Mouse (Mus musculus): Measurements from ENCODE around the gene Cyp4f18. TPM values are rescaled to one million over a fixed set of nuclear protein-coding genes. Genes with fewer than 3 reads are reported as not detected.
A peak's percentile ranks its signal among the peaks of the same experiment; 100 is the strongest.
"Not testable (repeated sequence)": the region's sequence is repeated elsewhere in the genome, so short reads cannot be mapped to it uniquely, and the experiment has no call there.

The Cyp4f18 gene
- total RNA-seq (2021) = under 1 TPM; 0.19 to 0.75 TPM
- long read RNA-seq, experiment 1, partial matches to known transcripts = 0 of 2 reads
- long read RNA-seq, experiment 1, other reads (novel, unspliced or antisense) = 1 of 2 reads
- long read RNA-seq, experiment 2, partial matches to known transcripts = 0 of 1 reads
- long read RNA-seq, experiment 2, other reads (novel, unspliced or antisense) = 0 of 1 reads

DNA sequence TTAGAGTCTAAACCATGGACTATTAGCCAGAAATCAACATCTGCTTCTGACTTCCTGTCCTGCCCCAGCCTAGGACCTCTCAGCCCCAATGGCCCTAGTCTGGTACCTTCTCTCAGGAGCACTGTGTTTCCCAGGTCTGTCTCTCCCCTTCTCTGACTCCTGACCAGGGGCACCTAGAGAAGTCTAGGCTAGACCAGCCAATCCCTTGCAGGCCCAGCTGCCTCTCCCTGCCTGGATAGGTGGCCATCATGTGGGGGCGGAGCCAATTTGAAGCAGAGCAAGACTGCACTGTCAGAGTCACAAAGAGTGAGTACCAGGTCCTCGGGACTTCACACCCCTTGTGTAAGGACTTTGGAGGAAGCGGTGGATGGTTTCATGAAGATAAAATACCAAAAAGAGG, at the start of gene Cyp4f18:
Gene Cyp4f18 (minus strand): TSS at position 154 of the 400 bp plus-strand sequence.
- DNase-seq = no peak

DNA sequence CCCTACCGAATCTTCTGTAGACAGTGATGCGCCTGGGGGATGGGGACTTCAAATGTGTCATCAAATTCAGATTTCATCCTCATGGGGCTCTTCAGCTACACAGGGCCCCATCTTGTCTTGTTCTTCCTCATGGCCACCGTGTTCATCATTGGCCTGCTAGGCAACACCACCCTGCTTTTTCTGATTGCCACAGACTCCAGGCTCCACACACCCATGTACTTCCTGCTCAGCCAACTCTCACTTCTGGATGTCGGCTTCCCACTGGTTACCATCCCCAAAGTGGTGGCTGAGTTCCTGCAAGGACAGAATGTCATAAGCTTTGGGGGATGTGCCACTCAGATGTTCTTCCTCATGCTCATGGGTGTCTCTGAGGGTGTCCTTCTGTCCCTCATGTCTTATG, 48.2 kb upstream of the Cyp4f18 start:
- DNase-seq = not testable (repeated sequence)

DNA sequence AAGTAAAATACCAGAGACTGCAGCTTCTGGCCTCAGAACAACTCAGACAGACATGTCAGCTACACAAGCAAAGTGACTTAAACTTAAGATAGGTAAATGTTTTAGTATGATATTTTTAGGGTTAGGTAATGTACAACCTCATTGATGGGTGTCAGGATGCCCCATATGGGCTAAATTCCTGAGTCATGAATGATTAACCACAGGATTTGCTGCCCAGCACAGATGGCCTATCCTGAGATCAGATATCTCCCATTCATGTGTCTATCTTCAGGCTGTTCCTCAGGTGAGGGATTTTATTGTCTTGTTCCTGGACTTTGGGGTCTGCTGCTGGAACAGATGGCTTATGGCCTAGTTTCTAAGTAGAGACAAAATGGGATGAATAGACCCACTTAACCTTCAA, 45.2 kb upstream of the Cyp4f18 start:
- not testable (repeated sequence) for DNase-seq

DNA sequence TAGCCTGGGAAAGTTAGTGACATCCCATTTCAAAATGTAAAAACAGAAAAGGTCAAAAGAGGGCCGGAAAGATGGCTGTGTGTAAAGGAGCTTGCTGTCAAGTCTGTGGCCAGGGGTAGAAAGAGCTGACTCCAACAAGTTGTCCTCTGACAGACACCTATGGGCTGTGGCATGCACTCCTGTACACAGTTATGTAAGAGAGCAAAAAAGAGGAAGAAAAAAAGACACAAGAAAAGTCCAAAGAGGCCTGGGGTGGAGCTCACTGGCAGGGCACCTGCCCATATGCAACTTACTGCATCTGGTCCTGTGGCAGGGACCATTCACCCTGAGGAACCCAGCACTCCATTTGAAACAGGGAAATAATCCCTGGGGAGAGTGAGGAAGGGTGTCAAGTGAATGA, 33.1 kb upstream of the Cyp4f18 start:
- no peak for DNase-seq

DNA sequence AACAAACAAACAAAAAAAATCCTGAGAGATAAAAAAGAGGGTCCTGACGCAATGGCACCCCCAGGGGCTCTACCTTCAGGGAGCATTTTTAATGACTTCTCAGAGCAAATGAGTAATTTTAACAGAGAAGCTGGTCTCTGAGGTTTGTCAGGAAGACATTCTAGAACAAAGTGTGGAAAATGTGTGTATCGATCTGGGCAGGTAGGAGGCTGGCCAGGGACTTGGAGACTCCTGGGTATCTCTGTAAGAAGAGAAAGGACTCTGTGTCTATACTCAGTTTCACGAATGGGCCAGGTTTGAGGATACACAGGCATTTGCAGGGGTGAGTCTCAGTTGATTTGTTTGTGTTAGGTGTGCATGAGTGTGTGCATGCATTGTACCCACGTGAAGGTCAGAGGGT, 31.5 kb upstream of the Cyp4f18 start, which contains the start of gene Olfr372:
Gene Olfr372 (plus strand): TSS at position 301 of the 400 bp plus-strand sequence.
- not testable (repeated sequence) for DNase-seq

DNA sequence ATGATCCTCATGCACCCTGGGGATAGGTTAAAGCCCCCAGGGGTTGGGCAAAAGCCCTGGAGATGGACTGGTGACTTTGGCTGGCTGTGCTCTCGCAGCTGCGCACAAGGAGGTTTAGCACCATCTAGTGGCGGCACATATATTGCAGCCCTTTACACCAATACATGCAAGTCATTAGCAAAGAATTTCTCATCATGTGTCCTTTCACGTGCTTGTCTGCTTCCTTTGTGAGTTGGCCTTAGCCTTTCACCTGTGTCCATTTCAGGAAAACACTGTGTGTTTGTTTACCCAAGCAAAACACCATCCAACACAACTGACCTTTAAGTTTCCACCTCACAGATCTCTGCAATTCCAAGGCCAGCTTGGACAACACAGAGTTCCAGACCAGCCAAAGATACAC, 23.5 kb upstream of the Cyp4f18 start:
- DNase-seq = peak; percentile 56

DNA sequence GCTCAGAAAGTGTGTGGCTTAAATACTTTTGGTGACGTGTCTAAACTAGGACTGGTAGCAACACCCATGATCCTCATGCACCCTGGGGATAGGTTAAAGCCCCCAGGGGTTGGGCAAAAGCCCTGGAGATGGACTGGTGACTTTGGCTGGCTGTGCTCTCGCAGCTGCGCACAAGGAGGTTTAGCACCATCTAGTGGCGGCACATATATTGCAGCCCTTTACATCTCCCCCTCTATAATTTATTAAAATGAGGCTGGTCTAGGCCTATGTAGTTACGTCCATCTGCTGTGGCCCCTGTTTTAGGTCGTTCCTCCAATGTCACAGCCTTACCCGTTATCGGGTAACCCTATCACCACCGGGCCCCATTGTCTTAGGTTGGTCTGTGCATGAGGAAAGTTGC, 15.5 kb upstream of the Cyp4f18 start:
- not testable (repeated sequence) for DNase-seq

DNA sequence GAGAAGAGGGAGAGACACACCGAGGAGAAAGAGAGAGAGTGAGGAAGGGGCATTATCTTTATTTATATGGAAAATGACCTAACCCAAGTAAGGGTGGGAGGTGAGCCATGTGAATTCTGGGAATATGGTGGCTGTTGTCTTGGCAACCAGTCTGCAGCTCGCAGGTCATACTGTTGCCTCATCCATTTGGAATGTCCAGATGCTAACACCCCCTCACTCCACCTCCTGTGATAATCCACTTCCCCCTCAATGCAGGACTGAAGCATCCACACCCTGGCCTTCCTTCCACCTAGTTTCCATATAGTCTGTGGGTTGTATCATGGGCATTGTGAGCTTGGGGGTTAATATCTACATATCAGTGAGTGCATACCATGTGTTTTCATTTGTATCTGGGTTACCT, 10.4 kb upstream of the Cyp4f18 start:
- DNase-seq = no peak

DNA sequence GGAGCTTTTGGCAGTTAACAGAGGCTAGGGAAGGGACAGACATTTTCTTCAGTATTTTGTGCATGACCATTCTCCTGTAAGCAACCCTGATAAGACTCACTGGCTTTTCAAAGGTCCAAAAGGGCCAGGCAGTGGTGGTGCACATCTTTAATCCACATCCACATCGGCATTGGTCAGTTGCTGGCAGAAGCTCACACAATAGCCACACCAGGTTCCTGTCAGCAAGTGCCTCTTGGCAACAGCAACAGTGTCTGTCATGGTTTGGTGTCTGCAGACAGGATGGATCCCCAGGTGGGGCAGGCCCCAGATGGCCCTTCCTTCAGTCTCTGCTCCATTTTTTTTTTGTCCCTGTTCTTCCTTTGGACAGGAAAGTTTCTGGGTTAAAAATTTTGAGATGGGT, 9.6 kb upstream of the Cyp4f18 start:
- not testable (repeated sequence) for DNase-seq

DNA sequence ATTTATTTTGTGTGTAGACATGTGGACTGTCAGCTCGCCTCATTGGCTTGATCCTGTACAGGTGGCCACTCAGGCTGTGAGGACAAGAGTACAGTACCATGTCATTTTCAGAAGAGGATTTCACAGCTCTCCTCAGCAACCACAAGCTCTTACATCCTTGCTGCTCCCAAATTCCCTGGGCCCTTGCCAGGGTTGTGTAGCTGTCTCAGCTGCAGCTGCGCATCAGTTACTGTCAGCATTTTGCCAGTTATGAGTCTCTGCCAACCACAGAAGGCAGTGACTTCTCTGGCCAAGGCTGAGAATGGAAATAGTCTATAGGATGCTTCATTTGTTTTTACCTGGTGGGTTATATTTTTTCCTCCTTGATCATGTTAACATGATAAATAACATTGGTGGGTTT, 8.7 kb upstream of the Cyp4f18 start:
- DNase-seq = peak; percentile 39

DNA sequence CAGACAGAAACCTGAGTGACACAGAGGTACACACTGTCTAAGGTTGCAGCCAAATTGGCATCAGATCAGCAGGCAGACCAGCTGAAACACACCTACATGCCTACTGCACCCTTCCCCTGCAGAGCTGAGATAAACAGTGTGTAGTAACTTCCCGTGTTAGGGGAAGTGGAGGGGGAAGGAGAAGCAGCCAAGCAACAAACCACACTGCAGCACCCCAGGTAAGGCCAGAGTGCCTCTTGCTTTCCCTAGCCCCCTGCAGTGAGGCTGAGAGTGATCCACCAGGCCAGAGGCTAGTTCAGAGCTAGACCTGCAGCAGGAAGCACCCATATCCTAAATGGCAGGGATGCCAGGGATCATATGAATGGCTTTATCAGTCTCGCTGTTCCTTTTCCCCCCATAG, 7.9 kb upstream of the Cyp4f18 start:
- DNase-seq = not testable (repeated sequence)

DNA sequence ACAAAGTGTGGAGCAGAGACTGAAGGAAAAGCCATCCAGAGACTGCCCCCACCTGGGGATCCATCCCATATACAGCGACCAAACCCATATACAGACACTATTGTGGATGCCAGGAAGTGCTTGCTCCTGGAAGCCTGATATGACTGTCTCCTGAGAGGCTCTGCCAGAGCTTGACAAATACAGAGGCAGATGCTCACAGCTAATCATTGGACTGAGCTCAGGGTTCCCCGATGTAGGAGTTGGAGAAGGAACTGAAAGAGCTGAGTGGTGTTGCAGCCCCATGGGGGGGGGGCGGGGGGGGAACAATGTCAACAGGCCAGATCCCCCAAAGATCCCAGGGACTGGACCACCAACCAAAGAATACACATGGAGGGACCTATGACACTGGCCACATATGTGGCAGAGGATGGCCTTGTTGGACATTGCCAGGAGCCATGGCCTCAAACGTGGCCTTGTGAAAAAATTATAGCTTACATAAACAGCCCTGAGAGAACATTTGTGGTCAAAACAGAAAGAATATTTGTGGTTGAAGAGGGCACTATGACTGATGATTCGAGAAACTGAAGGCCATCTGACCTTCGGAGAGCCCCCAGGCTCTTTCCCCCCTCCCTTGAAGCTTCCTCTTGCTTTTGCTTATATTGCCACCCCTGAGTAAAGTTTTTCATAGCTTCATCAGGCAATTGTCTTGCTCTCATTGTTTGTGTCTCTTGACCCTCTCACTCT, 4.2 kb upstream of the Cyp4f18 start:
- DNase-seq = not testable (repeated sequence)

DNA sequence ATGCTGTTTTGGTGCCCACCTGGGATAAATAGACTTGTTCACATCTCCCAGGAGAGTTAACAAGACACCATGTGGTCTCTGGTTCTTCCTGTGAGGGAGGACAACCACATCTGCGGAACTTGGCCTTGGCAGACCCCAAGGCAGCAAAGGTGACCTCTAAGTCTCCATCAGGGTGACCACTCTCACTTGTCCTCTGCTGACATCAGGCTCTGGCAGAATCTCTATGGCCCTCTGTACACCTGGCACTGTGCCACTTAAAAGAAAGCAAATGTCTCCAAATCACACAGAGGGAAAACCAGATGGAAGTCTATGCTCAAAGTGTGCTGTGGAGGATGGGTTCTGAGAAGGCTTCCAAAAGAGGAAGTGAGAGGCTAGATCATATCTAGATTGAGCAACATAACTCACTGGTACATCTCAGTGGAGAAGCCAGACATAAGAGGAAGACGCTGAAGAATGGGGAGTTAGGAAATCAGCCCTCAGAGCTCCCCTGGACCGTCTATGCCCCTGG, 1.2 kb downstream of the Cyp4f18 start:
- no peak for DNase-seq

DNA sequence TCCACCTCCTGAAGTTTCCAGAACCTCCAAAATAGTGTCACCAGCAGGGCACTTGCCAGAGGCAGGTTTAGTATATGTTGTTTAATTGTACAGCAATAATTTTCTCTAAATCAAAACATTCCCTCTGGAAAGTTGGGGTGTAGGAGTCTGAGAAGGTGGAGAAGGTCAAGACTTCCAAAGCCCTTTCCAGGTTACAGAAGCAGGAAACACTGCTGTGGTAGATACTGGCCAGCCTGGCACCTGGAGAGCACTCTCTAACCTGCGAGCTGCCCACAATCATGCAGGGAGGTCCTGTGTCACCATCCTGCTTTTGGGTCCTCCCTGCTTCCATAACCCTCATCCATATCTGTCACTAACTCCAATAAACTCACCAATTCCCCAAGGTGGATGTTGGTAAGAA, 2.7 kb downstream of the Cyp4f18 start:
- no peak for DNase-seq

DNA sequence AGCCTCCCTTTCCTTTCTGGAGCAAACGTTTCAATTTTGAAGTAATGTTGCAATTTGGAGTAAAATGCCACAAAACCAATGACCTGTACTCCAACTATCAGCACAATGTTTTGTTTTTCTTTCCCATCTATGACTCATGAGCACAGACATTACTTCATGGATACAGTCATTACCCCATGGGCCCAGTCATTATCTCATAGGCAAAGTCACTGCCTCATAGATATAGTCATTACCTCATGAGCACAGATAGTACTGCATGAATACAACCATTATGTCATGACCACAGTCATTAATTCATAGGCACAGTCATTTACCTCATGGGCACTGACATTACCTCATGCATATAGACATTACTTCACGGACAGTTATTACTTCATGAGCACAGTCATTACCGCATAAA, 3.5 kb downstream of the Cyp4f18 start:
- DNase-seq = no peak

DNA sequence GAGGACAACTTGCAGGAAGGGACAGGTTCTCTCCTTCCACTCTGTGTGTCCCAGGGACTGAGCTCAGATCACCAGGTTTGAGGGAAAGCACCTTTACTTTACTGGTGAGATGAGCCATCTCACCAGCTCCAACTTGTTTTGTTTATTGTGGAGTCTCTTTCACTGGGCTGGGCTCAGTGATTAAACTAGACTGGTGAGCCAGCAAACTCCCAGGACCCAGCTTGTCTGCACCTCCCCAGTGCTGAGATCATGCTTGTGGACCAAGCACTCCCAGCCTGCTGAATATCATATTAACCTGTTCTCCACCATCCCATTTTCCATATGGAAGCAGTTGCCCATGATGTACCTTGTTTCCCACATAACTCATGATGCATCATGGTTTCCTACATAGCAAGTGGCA, 6.5 kb downstream of the Cyp4f18 start:
- DNase-seq = no peak

DNA sequence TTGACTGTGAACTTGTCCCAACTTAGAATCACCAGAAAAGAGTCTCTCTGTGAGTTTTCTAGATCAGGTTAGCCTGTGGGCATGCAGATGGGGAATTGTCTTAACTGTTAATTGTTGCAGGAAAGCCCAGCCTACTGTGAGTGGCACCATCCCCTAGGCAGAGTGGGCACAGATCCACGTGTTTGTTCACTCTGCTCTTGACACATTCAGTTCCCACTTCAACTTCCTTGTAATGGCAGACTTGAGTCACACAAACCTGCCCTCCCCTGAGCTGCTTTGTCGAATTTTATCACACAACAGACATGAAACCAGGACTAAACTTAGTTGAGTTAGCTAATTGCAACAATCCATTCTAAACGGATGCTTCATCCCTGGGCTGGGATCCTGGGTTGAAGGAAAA, 9.2 kb downstream of the Cyp4f18 start:
- no peak for DNase-seq

DNA sequence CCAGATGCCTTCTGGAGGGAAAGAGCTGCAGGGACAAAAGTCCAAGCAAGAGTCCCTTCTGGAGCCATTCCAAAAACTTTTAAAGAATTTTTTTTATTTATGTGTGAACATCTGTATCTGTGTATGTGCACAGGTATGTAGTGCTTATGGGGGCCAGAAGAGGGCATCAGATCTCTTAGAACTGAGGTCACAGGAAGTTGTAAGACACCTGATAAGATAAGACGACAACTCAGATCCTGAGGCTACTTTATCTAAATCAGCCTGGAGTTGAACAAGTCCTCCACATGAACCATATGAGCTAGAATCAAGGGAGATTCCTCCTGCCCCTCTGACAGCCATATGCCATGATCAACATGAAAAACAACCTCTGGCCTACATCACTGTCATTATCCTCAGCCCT, 10.0 kb downstream of the Cyp4f18 start:
- DNase-seq = no peak

DNA sequence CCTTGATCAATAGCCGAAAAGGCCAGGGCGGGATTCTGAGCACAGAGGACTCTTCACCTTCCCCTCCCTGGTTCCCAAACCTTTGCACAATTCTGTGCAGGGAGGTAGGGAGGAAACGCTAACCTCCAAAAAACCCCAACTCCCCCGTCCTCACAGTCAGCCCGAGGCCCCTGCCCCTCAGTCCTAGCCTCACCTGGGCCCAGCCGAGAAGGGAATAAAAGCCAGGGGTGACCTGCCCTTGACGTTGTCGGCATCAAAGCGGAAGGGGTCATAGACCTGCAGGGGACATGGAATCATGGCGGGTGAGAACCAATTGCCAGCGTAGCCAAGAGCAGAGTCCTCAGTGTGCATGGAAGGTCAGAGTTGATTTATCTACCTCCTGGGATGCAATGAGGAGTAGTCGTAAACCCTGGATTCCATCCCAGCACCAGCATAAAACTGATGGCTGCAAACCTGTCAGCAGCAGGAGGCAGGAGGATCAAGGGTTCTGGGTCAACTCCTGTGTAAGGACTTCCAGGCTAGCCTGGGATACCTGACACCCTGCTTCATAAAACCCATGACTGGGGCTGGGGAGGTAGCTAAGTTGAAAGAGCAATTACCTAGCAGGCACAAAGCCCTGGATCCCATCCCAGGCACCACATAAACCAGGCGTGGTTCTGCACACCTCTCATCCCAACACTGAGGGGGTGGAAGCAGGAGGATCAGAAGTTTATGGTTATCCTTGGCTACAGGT, 20.4 kb downstream of the Cyp4f18 start:
- no peak for DNase-seq

DNA sequence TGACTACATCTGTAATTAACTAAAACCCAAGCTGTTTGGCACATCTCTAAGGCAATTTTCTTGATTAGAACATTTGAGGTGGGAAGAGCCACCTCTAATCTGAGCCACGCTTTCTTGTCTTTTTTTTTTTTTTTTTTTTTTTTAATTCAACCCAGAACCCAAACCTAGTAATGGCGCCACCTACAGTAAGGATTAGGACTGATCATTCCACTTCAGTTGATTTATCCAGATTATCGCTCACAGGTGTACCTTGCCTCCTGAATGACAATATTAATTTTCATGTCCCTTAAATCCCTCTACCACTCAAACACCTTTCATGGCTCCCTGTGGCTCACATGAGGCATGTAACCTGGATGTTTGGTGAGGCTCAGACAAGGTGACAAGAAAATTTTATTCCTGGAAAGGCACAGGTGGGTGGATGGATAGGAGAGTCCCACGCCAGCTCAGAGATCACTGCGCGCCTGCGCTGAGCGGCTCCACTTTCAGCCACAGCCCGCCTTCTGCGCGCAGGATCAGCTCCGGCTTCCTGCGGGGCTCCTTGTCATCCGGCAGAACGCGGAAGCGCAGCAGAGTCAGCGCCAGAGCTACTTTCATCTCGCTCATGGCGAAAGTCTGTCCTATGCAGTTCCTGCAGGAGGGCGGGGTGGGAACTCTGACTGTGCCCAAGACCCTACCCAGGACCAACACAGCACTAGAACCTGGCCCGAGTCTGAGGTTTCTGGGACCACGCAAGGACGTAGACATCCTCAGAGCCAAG, 21.1 kb downstream of the Cyp4f18 start:
- peak; percentile 35 for DNase-seq

DNA sequence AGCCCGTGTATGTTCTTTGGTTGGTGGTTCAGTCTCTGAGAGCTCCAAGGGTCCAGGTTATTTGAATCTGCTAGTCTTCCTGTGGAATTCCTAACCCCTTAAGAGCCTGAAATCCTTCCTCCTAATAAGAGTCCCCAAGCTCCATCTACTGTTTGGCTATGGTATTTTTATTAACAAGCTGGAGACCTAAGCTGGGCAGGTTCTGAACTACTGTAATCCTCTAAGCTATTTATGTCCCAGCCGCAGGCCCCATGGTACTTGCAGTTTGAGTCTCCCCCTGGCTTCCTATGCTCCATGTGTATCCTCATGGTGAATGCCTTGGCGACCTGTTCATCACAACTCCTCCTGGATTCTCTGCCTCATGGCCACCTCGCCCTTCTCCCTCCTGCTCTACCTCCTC, 24.8 kb downstream of the Cyp4f18 start:
- no peak for DNase-seq

DNA sequence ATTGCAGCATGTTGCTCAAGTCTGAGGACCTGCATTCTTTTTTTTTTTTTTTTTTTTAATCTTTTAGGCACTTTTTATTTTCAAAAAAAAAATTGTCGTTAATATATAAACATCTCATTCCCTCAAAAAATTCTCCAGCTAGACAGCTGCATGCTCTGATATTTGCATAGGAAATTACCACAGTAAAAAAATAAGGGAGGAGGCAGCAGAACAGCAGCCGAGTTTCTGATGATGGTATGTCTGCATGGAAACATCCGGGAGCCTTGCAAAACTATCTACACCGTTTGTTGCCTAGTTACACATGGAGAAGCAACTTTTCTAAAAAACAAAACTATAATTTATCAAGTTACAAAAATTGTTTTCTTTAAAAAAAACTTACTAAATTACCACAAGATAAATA, 28.0 kb downstream of the Cyp4f18 start:
- no peak for DNase-seq

All from gastrocnemius, postnatal 10 days (tissue).